Mouse (Mus musculus) mammary gland, adult 2 months (tissue): ENCODE data around the gene Gm5737. TPM values are rescaled to one million over a fixed set of nuclear protein-coding genes. Genes with fewer than 3 reads are reported as not detected.

Experiments used
- polyA plus RNA-seq: library from polyadenylated mRNA; depleted of rRNA; stranded (reverse); fragments of >200 nt; gene quantifications from 2 replicates; pipeline ENCODE4 v1.2.3, GENCODE M21; 2012; ENCODE audit warnings: low replicate concordance; rRNA removed

Gm5737 gene
- 0.26 TPM in 1 of 2 replicates, not detected in the other for polyA plus RNA-seq

DNA sequence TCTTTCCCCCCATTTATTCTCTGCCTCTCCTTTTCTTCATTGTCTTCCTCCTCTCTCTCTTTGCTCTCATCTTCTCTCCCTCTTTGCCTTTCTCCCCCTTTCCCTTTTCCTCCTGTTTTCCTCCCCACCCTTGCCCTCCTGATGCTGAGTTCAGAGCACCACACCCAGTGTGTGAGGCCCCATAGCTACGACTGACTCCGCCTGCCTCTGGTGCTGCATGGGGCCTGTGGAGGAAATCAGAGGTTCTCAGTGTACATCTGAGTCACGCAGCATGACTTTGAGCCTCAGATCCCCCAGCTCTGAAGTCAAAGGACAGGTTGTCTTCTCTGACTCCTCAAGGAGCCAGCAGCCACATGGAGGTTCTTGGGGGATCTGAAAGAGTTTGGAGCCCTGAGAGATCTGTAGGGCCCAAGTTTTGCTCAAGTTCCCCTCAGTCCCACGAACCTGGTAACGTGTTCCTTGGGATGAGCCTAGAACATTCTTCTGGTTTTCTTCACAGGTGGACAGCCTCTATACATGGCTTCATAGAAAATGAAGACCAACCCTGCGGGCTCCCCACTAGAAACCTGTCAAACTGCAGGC, at the start of gene Gm5737:
Gene Gm5737 (plus strand): TSS at position 532 of the 582 bp plus-strand sequence.

DNA sequence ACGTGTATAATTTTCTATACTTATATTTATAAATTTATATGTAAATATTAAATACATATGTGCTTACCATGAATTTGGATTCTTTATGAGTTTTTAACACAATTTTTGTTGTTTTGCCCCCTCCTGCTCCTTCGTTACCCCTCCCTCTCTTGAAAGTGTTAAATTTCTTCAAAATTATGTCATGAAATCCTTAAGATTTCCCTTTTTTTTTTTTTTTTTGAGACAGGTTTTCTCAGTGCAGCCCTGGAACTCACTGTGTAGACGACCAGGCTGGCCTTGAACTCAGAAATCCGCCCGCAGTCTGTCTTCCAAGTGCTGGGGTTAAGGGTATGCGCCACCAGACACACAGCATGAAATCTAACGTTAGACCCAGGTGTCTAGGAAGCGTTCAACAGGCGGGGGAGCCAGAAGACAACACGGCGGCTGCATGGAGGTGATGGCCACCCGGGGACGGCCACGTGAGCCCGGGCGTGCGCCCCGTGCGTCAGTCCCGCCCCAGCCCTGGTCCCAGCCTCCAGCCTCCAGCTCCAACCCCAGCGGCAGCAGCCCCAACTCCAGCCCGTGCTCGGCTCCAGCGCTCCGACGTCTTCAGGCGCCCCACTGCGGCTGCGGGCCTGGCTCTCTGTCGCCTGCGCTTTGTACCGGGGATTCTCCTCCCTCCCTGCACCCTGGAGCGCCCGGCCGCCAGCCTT, 30.3 kb downstream of the Gm5737 start, which contains the start of gene Eef2k:
Gene Eef2k (plus strand): TSS at position 487 of the 692 bp plus-strand sequence.

Other genes with a start within 250 kb of the Gm5737 start
- gene Uqcrc2, start 177.2 kb upstream of the Gm5737 start, polyA plus RNA-seq, result 50.1 and 206 TPM in 2 replicates
- gene Pdzd9, start 142.0 kb upstream of the Gm5737 start, polyA plus RNA-seq, result not detected in 2 replicates
- gene Mosmo, start 134.7 kb upstream of the Gm5737 start, polyA plus RNA-seq, result 19.1 and 22.5 TPM in 2 replicates
- 1.3 and 3.1 TPM in 2 replicates for gene Vwa3a, start 73.0 kb upstream of the Gm5737 start, polyA plus RNA-seq
- 12.9 and 26.8 TPM in 2 replicates for gene Eef2k, start 30.5 kb downstream of the Gm5737 start, polyA plus RNA-seq
- 14.6 and 15.3 TPM in 2 replicates for gene Polr3e, start 105.4 kb downstream of the Gm5737 start, polyA plus RNA-seq
- 13.3 and 14.4 TPM in 2 replicates for gene Cdr2, start 169.9 kb downstream of the Gm5737 start, polyA plus RNA-seq
- 0.47 and 0.96 TPM in 2 replicates for gene Mfsd13b, start 170.1 kb downstream of the Gm5737 start, polyA plus RNA-seq
- gene Mettl9, start 222.1 kb downstream of the Gm5737 start, polyA plus RNA-seq, result 18.2 and 36.3 TPM in 2 replicates